Mouse (Mus musculus): Measurements from ENCODE around the gene Olfr1131.
"Not testable (repeated sequence)": the region's sequence is repeated elsewhere in the genome, so short reads cannot be mapped to it uniquely, and the experiment has no call there.

The Olfr1131 gene

DNA sequence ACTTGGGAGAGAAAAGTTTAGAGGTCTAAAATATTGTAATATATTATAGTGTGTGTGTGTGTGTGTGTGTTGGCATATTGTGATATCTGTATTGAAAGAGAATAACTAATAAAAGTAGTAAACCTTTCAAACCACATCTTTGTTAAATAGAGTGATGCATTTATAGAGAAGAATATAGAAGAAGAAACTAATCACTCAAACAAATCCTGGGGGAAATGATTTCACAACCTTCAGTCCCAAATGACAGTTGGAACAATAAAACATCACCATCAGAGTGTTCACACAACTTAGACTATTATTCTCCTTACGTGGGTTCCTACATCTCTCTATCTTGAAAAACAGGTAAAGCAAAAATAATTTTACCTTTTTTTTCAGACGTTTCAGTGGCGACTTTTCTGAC is at the start of gene Olfr1131:
Olfr1131 (plus strand) TSS at position 301 of the 400 bp plus-strand sequence.
- no peak for DNase-seq

DNA sequence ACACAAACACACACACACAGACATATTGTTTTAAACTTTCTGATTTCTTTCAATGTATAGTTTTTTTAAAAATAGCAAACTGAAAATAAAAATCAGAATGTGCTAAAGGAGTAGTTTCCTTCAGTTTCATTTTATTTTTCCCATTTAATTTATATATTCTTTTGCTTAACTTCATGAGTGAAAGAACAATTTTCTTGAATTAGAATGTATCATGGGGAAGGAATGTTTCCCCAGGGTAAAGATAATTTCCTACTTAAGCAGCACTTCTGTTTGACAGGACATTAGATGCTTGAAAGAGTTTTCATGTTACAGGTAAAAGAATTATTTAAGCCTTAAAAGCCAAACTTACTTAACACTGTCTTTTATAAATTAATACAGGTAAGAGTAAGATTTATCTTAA is 21.0 kb upstream of the Olfr1131 start, which contains the start of gene Olfr1130:
Olfr1130 (plus strand) TSS at position 301 of the 400 bp plus-strand sequence.
- DNase-seq, result not testable (repeated sequence)

DNA sequence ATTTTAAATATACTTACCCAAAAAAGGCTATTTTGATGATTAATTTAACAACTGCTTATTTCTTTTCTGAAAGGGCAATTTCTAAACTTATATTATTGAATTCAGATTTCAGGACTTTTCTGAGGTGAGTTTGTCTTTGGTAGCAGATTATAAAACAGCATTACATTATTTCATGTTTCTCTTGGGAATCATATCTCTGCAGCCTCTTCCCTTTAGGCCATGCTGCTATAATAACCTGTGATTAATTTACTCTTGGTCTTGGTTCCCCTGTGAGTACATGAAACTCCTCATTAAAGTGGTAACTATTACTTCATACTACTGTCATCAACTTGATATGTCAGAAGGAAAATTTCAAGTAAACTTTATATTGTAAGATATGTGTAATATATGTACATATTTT is 10.5 kb downstream of the Olfr1131 start, which contains the start of gene Olfr1132:
Olfr1132 (minus strand) TSS at position 101 of the 400 bp plus-strand sequence.
- no peak for DNase-seq

DNA sequence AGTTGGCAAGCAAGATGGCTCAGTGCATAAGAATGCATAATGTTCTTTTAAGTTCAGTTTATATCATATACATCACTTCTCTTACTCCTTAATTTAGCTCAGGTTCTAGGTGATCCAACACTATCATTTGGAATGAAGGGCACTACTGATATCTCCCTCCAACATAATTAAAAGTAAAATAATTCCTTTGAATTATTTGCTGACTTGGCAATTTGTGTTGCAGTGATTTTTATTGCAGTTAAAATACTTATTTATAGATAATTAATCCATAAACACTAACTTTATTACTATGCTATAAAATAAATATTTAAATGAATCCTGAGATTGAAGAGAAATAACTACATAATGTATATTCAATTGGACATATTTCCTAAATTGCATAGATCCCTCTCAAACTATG is 15.5 kb downstream of the Olfr1131 start:
- DNase-seq, result no peak

DNA sequence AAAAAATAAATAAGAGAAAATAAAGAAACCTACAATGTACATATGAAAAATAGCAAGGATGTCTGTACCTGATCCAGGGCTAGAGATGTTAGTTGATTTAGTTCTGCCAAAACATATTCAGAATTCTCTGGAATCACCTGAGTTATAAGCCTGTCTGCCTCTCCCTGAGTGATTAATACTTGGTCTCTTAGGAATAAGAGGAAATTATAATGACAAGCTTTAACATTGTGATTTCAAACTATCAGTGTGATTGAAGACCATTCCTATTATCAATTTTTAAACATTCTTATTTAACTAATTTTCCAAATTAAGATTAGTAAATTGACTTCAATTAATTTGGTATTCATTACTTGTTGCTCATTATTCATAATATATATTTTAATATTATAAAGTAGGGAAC is 20.4 kb downstream of the Olfr1131 start, which contains the start of gene Olfr1133:
Olfr1133 (minus strand) TSS at position 101 of the 400 bp plus-strand sequence.
- DNase-seq, result no peak

DNA sequence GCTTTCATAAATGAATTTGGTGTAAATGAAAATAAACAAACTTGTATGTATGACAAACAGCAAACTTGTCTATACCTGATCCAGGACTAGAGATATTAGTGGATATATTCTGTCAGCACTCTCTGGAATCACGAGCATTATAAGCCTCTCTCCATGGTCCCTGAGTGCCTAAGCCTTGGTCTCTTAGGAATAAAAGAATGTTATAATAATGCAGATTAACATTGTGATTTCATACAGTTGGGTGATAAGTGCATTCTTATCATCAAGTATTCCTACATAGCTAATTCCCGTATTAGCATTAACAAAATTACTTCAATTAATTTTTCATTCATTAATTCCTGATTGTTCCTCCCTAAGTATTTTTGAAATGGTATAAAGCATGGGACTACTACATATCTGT is 31.5 kb downstream of the Olfr1131 start, which contains the start of gene Olfr1134:
Olfr1134 (minus strand) TSS at position 101 of the 400 bp plus-strand sequence.
- DNase-seq, result no peak

DNA sequence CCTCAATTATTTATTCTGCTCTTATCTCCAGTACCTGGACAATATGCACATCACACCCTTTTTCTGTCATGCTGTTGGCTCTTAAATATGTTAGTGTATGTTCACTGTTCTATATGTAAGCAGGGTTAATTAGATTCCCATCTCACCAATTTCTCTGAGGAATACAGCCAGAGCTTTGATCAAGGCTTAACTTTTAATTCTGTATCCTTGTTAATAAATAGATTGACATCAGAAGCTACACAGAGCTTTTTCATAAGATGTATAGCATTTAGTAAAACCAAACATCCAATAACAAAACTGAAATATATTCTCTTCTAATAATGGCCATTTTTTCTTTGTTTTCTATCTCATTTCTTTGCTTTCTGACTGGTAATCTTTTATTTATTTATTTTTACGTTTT is 46.7 kb downstream of the Olfr1131 start, which contains the start of gene Olfr1135:
Olfr1135 (minus strand) TSS at position 101 of the 400 bp plus-strand sequence.
- DNase-seq, result no peak

Data from thymus, adult 18-20 months (tissue).